Mouse (Mus musculus) liver, postnatal 0 days (tissue): Measurements from ENCODE around the gene Bank1.

Experiments
- CTCF ChIP-seq: sonication (generic); IDR thresholded peaks from 2 replicates; pipeline ENCODE4 v1.5.1; 2016; ENCODE audit warnings: antibody characterized with exemption, low read depth
- EP300 ChIP-seq: IDR thresholded peaks from 2 replicates; pipeline ENCODE4 v1.6.1; 2016; ENCODE audit warnings: antibody characterized with exemption, low read depth, mild to moderate bottlenecking

- TF ChIP-seq CTCF = no peak
- no peak for TF ChIP-seq EP300
Measured at GRCm38 (mm10) chr3:136287883-136288282, 38.0 kb downstream of the Bank1 start.
